Mouse (Mus musculus) kidney, adult 2 months (tissue): ENCODE results near the gene Homer3.

ENCODE experiments used
- CTCF ChIP-seq: fragments of 200-500 bp; conservative IDR thresholded peaks from 2 replicates; pipeline ENCODE4 v1.5.1; 2011; ENCODE audit warnings: low read depth, mild to moderate bottlenecking, control low read depth, low read length, moderate library complexity, mixed read lengths; ENCODE audit not compliant: insufficient read depth, insufficient read length
- POLR2A ChIP-seq: fragments of 200-500 bp; IDR thresholded peaks from one replicate; pipeline ENCODE4 v1.6.1; 2011; ENCODE audit warnings: low read depth, low read length, control low read depth

GRCm38 (mm10) chr8:70282603-70283135 lies at the start of gene Homer3:
- TF ChIP-seq POLR2A (no peak), CTCF (peak; percentile 60)
